Mouse (Mus musculus) erythroblast, adult 5-6 weeks (primary cell): ENCODE measurements around the gene Mrps18b. TPM values are rescaled to one million over a fixed set of nuclear protein-coding genes. Genes with fewer than 3 reads are reported as not detected.

Source experiments
- ATAC-seq: replicated peaks from 2 replicates; pipeline ENCODE4 v1.8.0; 2016; ENCODE audit warnings: moderate number of reproducible peaks, mild to moderate bottlenecking, moderate TSS enrichment, inconsistent platforms; ENCODE audit not compliant: poor library complexity, low FRiP score, severe bottlenecking
- total RNA-seq, 2 experiments: library from RNA; stranded (forward) in 1 of 2; stranded (reverse) in 1 of 2; fragments of 150-400 nt in 1 of 2; fragments of 200-764, 138-1000 nt in 1 of 2; gene quantifications; 2 replicates each; pipeline versions ENCODE4 v1.2.3 to v1.2.4; 2015 to 2017; ENCODE audit warnings: low replicate concordance in 2 of 2

Gene Mrps18b
- total RNA-seq, 2 experiments from 2014 or later, result 7.7 to 18.9 TPM

- ATAC-seq, result peak; percentile 94
These were observed 54.9 kb downstream of the Mrps18b start, which contains the start of gene Nrm for GRCm38 (mm10) chr17:35861198-35861857. Gene Nrm (plus strand): TSS chr17:35861318.

GRCm38 (mm10) chr17:35860831-35861197, 55.4 kb downstream of the Mrps18b start:
- ATAC-seq, result peak; percentile 48

Other genes with a start within 250 kb of the Mrps18b start
- gene Vars2, start 248.8 kb downstream of the Mrps18b start, total RNA-seq (2015; ENCODE audit: low replicate concordance), result 1.9 and 2.9 TPM in 2 replicates
- gene Vars2, start 248.8 kb downstream of the Mrps18b start, total RNA-seq (2017; ENCODE audit: low replicate concordance), result 2.1 and 11.0 TPM in 2 replicates
- gene Gtf2h4, start 242.7 kb downstream of the Mrps18b start, total RNA-seq (2015; ENCODE audit: low replicate concordance), result 3.3 and 5.6 TPM in 2 replicates
- gene Gtf2h4, start 242.7 kb downstream of the Mrps18b start, total RNA-seq (2017; ENCODE audit: low replicate concordance), result 2.6 and 9.8 TPM in 2 replicates
- gene Ddr1, start 211.8 kb downstream of the Mrps18b start, total RNA-seq (2015; ENCODE audit: low replicate concordance), result 0.21 TPM in 1 of 2 replicates, not detected in the other
- not detected in 2 replicates for gene Ddr1, start 211.8 kb downstream of the Mrps18b start, total RNA-seq (2017; ENCODE audit: low replicate concordance)
- 7.5 and 11.9 TPM in 2 replicates for gene Ier3, start 94.7 kb downstream of the Mrps18b start, total RNA-seq (2015; ENCODE audit: low replicate concordance)
- 2.1 and 8.0 TPM in 2 replicates for gene Ier3, start 94.7 kb downstream of the Mrps18b start, total RNA-seq (2017; ENCODE audit: low replicate concordance)
- 20.9 and 37.8 TPM in 2 replicates for gene Flot1, start 93.2 kb downstream of the Mrps18b start, total RNA-seq (2015; ENCODE audit: low replicate concordance)
- gene Flot1, start 93.2 kb downstream of the Mrps18b start, total RNA-seq (2017; ENCODE audit: low replicate concordance), result 26.1 and 57.7 TPM in 2 replicates
- 243 and 249 TPM in 2 replicates for gene Tubb5, start 78.1 kb downstream of the Mrps18b start, total RNA-seq (2015; ENCODE audit: low replicate concordance)
- 216 and 335 TPM in 2 replicates for gene Tubb5, start 78.1 kb downstream of the Mrps18b start, total RNA-seq (2017; ENCODE audit: low replicate concordance)
- gene Mdc1, start 74.9 kb downstream of the Mrps18b start, total RNA-seq (2015; ENCODE audit: low replicate concordance), result 20.4 and 30.9 TPM in 2 replicates
- 12.4 and 16.4 TPM in 2 replicates for gene Mdc1, start 74.9 kb downstream of the Mrps18b start, total RNA-seq (2017; ENCODE audit: low replicate concordance)
- gene Nrm, start 55.1 kb downstream of the Mrps18b start, total RNA-seq (2015; ENCODE audit: low replicate concordance), result 12.9 and 15.0 TPM in 2 replicates
- gene Nrm, start 55.1 kb downstream of the Mrps18b start, total RNA-seq (2017; ENCODE audit: low replicate concordance), result 3.2 and 20.0 TPM in 2 replicates
- gene Ppp1r18, start 50.8 kb downstream of the Mrps18b start, total RNA-seq (2015; ENCODE audit: low replicate concordance), result 22.5 and 37.0 TPM in 2 replicates
- gene Ppp1r18, start 50.8 kb downstream of the Mrps18b start, total RNA-seq (2017; ENCODE audit: low replicate concordance), result 10.3 and 13.4 TPM in 2 replicates
- gene Dhx16, start 36.6 kb downstream of the Mrps18b start, total RNA-seq (2015; ENCODE audit: low replicate concordance), result 38.6 and 56.0 TPM in 2 replicates
- 30.8 and 38.9 TPM in 2 replicates for gene Dhx16, start 36.6 kb downstream of the Mrps18b start, total RNA-seq (2017; ENCODE audit: low replicate concordance)
- gene 2310061I04Rik, start 19.0 kb downstream of the Mrps18b start, total RNA-seq (2015; ENCODE audit: low replicate concordance), result 17.1 and 21.5 TPM in 2 replicates
- gene 2310061I04Rik, start 19.0 kb downstream of the Mrps18b start, total RNA-seq (2017; ENCODE audit: low replicate concordance), result 3.9 TPM in 1 of 2 replicates, not detected in the other
- 2.3 TPM in 1 of 2 replicates, not detected in the other for gene Atat1, start 6.3 kb downstream of the Mrps18b start, total RNA-seq (2015; ENCODE audit: low replicate concordance)
- gene Atat1, start 6.3 kb downstream of the Mrps18b start, total RNA-seq (2017; ENCODE audit: low replicate concordance), result 0.56 and 7.1 TPM in 2 replicates
- gene Ppp1r10, start within 50 bp of the Mrps18b start, total RNA-seq (2015; ENCODE audit: low replicate concordance), result 91.1 and 91.3 TPM in 2 replicates
- 84.8 and 104 TPM in 2 replicates for gene Ppp1r10, start within 50 bp of the Mrps18b start, total RNA-seq (2017; ENCODE audit: low replicate concordance)
- 13.0 and 13.6 TPM in 2 replicates for gene Abcf1, start 53.4 kb upstream of the Mrps18b start, total RNA-seq (2015; ENCODE audit: low replicate concordance)
- 33.9 and 71.4 TPM in 2 replicates for gene Abcf1, start 53.4 kb upstream of the Mrps18b start, total RNA-seq (2017; ENCODE audit: low replicate concordance)
- 1.5 and 3.3 TPM in 2 replicates for gene Gnl1, start 63.5 kb upstream of the Mrps18b start, total RNA-seq (2015; ENCODE audit: low replicate concordance)
- 2.0 and 4.3 TPM in 2 replicates for gene Gnl1, start 63.5 kb upstream of the Mrps18b start, total RNA-seq (2017; ENCODE audit: low replicate concordance)
- 2.3 TPM in 1 of 2 replicates, not detected in the other for gene Prr3, start 63.8 kb upstream of the Mrps18b start, total RNA-seq (2015; ENCODE audit: low replicate concordance)
- gene Prr3, start 63.8 kb upstream of the Mrps18b start, total RNA-seq (2017; ENCODE audit: low replicate concordance), result 3.0 and 5.4 TPM in 2 replicates
- gene H2-T24, start 104.2 kb upstream of the Mrps18b start, total RNA-seq (2015; ENCODE audit: low replicate concordance), result 161 and 177 TPM in 2 replicates
- gene H2-T24, start 104.2 kb upstream of the Mrps18b start, total RNA-seq (2017; ENCODE audit: low replicate concordance), result 587 and 609 TPM in 2 replicates
- gene H2-T23, start 116.5 kb upstream of the Mrps18b start, total RNA-seq (2015; ENCODE audit: low replicate concordance), result 249 and 264 TPM in 2 replicates
- 271 and 275 TPM in 2 replicates for gene H2-T23, start 116.5 kb upstream of the Mrps18b start, total RNA-seq (2017; ENCODE audit: low replicate concordance)
- 10.4 and 21.5 TPM in 2 replicates for gene H2-T22, start 126.4 kb upstream of the Mrps18b start, total RNA-seq (2015; ENCODE audit: low replicate concordance)
- gene H2-T22, start 126.4 kb upstream of the Mrps18b start, total RNA-seq (2017; ENCODE audit: low replicate concordance), result 12.8 and 20.4 TPM in 2 replicates
- not detected in 2 replicates for gene Gm6034, start 126.6 kb upstream of the Mrps18b start, total RNA-seq (2015; ENCODE audit: low replicate concordance)
- not detected in 2 replicates for gene Gm6034, start 126.6 kb upstream of the Mrps18b start, total RNA-seq (2017; ENCODE audit: low replicate concordance)
- not detected in 2 replicates for gene Gm11127, start 142.0 kb upstream of the Mrps18b start, total RNA-seq (2015; ENCODE audit: low replicate concordance)
- gene Gm11127, start 142.0 kb upstream of the Mrps18b start, total RNA-seq (2017; ENCODE audit: low replicate concordance), result not detected in 2 replicates
- gene Gm19684, start 205.3 kb upstream of the Mrps18b start, total RNA-seq (2015; ENCODE audit: low replicate concordance), result 1.5 TPM in 1 of 2 replicates, not detected in the other
- gene Gm19684, start 205.3 kb upstream of the Mrps18b start, total RNA-seq (2017; ENCODE audit: low replicate concordance), result 0.84 TPM in 1 of 2 replicates, not detected in the other
- not detected in 2 replicates for gene Gm7030, start 213.0 kb upstream of the Mrps18b start, total RNA-seq (2015; ENCODE audit: low replicate concordance)
- gene Gm7030, start 213.0 kb upstream of the Mrps18b start, total RNA-seq (2017; ENCODE audit: low replicate concordance), result not detected in 2 replicates